Mouse (Mus musculus) cortical plate, adult 2 months (tissue): ENCODE measurements around the gene Smarcc1. TPM values are rescaled to one million over a fixed set of nuclear protein-coding genes. Genes with fewer than 3 reads are reported as not detected.
A peak's percentile ranks its signal among the peaks of the same experiment; 100 is the strongest.

Source experiments
- H3K27ac ChIP-seq: fragments of 200-500 bp; 2 replicates; pipeline ENCODE4 v1.5.1; 2012; ENCODE audit warnings: low read length, control low read depth, inconsistent platforms; ENCODE audit not compliant: insufficient read depth
- H3K4me1 ChIP-seq: fragments of 200-500 bp; 2 replicates; pipeline ENCODE4 v1.6.1; 2011; ENCODE audit warnings: low read length; ENCODE audit not compliant: control insufficient read depth, insufficient read depth
- H3K4me3 ChIP-seq: fragments of 200-500 bp; 2 replicates; pipeline ENCODE4 v1.5.1; 2011; ENCODE audit warnings: mild to moderate bottlenecking, low read length, control low read depth; ENCODE audit not compliant: insufficient read depth
- CTCF ChIP-seq: fragments of 200-500 bp; IDR thresholded peaks from 2 replicates; pipeline ENCODE4 v1.5.1; 2011; ENCODE audit warnings: mild to moderate bottlenecking, control low read depth, low read length; ENCODE audit not compliant: insufficient read depth; ENCODE audit errors: extremely low read depth
- POLR2A ChIP-seq: fragments of 200-500 bp; IDR thresholded peaks from 2 replicates; pipeline ENCODE4 v1.6.1; 2011; ENCODE audit warnings: mild to moderate bottlenecking, low read length, control low read depth; ENCODE audit not compliant: insufficient read depth; ENCODE audit errors: extremely low read depth
- polyA plus RNA-seq: library from polyadenylated mRNA; depleted of rRNA; stranded (reverse); fragments of >200 nt; gene quantifications from 2 replicates; pipeline ENCODE4 v1.2.3, GENCODE M21; 2012

Smarcc1 gene
- polyA plus RNA-seq, 1 experiment: 30.7 TPM

DNA sequence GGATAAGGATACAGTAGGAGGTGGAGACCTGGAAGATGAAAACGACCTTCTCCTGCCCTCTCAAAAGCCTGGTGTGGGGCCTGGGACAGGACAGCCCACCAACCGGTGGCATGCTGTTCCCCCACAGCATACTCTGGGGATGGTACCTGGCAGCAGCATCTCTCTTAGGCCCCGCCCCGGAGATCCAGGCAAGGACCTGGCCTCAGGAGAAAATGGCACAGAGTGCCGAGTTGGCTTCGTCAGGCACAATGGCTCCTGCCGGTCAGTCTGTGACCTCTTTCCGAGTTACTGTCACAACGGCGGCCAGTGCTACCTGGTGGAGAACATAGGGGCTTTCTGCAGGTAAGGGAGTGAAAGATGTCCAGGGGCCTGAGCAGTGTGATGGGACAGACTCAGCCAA lies 129.5 kb downstream of the Smarcc1 start:
- peaks cover 16% of the 10 kb centered on the region for H3K4me1 ChIP-seq
- peak overlapping the region; percentile 82; the same call in 1 of the 2 replicates for H3K27ac ChIP-seq
- no peak for TF ChIP-seq CTCF
- TF ChIP-seq POLR2A: no peak
- peak overlapping the region; percentile 64 for H3K4me3 ChIP-seq

DNA sequence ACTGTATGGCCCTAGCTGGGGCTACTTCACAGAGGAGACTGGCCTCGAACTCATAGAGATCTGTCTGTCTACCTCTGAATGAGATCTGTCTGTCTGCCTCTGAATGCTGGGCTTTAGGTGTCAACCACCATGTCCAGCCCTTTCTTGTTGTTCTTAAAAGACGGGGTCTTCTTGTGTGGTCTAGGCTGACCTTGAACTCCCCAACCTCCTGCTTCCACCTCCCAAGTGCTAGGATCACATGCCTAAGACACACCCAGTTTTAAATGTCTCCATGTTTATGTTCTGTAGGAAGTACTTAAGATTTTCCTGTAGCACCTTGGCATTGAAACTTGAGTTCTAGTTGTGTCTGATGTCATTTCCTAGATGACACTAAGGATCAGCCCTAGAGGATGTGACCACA lies 131.4 kb downstream of the Smarcc1 start:
- TF ChIP-seq POLR2A: no peak
- H3K4me1 ChIP-seq: peaks cover 16% of the 10 kb centered on the region
- no peak overlapping the region for H3K4me3 ChIP-seq
- peak overlapping the region; percentile 81 for H3K27ac ChIP-seq

GRCm38 (mm10) chr9:110249823-110250543 lies 132.5 kb downstream of the Smarcc1 start:
- Histone ChIP-seq H3K27ac (peak overlapping the region; percentile 81), H3K4me1 (peaks cover 14% of the 10 kb centered on the region), H3K4me3 (no peak overlapping the region)
- no peak for TF ChIP-seq CTCF
- TF ChIP-seq POLR2A: no peak; the same call in 1 of the 2 replicates

- no peak overlapping the region for H3K4me3 ChIP-seq
- peaks cover 15% of the 10 kb centered on the region for H3K4me1 ChIP-seq
- peak overlapping the region; percentile 81 for H3K27ac ChIP-seq
- TF ChIP-seq POLR2A: no peak
- no peak for TF ChIP-seq CTCF
These were observed 133.3 kb downstream of the Smarcc1 start for GRCm38 (mm10) chr9:110250776-110251175.

GRCm38 (mm10) chr9:110255407-110256019 lies 138.0 kb downstream of the Smarcc1 start:
- Histone ChIP-seq H3K4me1 (peaks cover 6% of the 10 kb centered on the region), H3K4me3 (no peak overlapping the region), H3K27ac (no peak overlapping the region)
- TF ChIP-seq POLR2A: peak; percentile 10; the same call in 1 of the 2 replicates
- no peak for TF ChIP-seq CTCF

- TF ChIP-seq POLR2A (no peak), CTCF (no peak)
These were observed 141.1 kb downstream of the Smarcc1 start for GRCm38 (mm10) chr9:110258646-110259045.

GRCm38 (mm10) chr9:110259118-110259517 lies 141.6 kb downstream of the Smarcc1 start:
- Histone ChIP-seq H3K4me1 (peaks cover 6% of the 10 kb centered on the region), H3K27ac (no peak overlapping the region), H3K4me3 (no peak overlapping the region)
- TF ChIP-seq POLR2A (no peak), CTCF (no peak)

More at GRCm38 (mm10) chr9:110258646-110259045, 141.1 kb downstream of the Smarcc1 start:
- Histone ChIP-seq H3K27ac (no peak overlapping the region), H3K4me3 (no peak overlapping the region), H3K4me1 (peaks cover 6% of the 10 kb centered on the region)

- no peak for TF ChIP-seq POLR2A
- no peak for TF ChIP-seq CTCF
- Histone ChIP-seq H3K4me1 (peaks cover 3% of the 10 kb centered on the region; the same call in 1 of the 2 replicates), H3K27ac (no peak overlapping the region), H3K4me3 (no peak overlapping the region)
These were observed 145.7 kb downstream of the Smarcc1 start for GRCm38 (mm10) chr9:110263181-110263580.

GRCm38 (mm10) chr9:110264991-110265390 lies 147.5 kb downstream of the Smarcc1 start:
- TF ChIP-seq POLR2A: no peak
- no peak for TF ChIP-seq CTCF
- Histone ChIP-seq H3K4me1 (peaks cover 3% of the 10 kb centered on the region; the same call in 1 of the 2 replicates), H3K4me3 (no peak overlapping the region), H3K27ac (no peak overlapping the region)

- Histone ChIP-seq H3K4me1 (no peaks in the 10 kb centered on the region; the same call in 1 of the 2 replicates), H3K4me3 (no peak overlapping the region), H3K27ac (no peak overlapping the region)
- TF ChIP-seq POLR2A (no peak), CTCF (no peak)
These were observed 150.9 kb downstream of the Smarcc1 start for GRCm38 (mm10) chr9:110268416-110268815.
